Mouse (Mus musculus) ES-E14 (cell line): ENCODE measurements around the gene Serpinb8.

Experiments used
- CHD2 ChIP-seq: IDR thresholded peaks from 2 replicates; pipeline ENCODE4 v1.6.1; 2014; ENCODE audit warnings: mild to moderate bottlenecking, low read depth, low read length, inconsistent platforms
- MAFK ChIP-seq: IDR thresholded peaks from 2 replicates; pipeline ENCODE4 v1.6.1; 2014; ENCODE audit warnings: mild to moderate bottlenecking, low read depth, low read length, inconsistent platforms; ENCODE audit not compliant: insufficient read depth
- ZC3H11A ChIP-seq: IDR thresholded peaks from 2 replicates; pipeline ENCODE4 v1.6.1; 2012; ENCODE audit warnings: low read depth, mild to moderate bottlenecking, inconsistent platforms, low read length, borderline replicate concordance
- ZNF384 ChIP-seq: IDR thresholded peaks from 2 replicates; pipeline ENCODE4 v1.6.1; 2012; ENCODE audit warnings: low read depth, low read length, inconsistent platforms

GRCm38 (mm10) chr1:107581220-107581619 is 8.6 kb upstream of the Serpinb8 start:
- TF ChIP-seq MAFK (no peak), CHD2 (no peak), ZC3H11A (no peak), ZNF384 (no peak)
